Mouse (Mus musculus): ENCODE measurements around the gene Adamtsl5. TPM values are rescaled to one million over a fixed set of nuclear protein-coding genes. Genes with fewer than 3 reads are reported as not detected.
A peak's percentile ranks its signal among the peaks of the same experiment; 100 is the strongest.

Adamtsl5 gene
- polyA plus RNA-seq (2012; ENCODE audit: insufficient read depth, insufficient read length, missing spikeins), result 7.6 and 8.8 TPM in 2 replicates

DNA sequence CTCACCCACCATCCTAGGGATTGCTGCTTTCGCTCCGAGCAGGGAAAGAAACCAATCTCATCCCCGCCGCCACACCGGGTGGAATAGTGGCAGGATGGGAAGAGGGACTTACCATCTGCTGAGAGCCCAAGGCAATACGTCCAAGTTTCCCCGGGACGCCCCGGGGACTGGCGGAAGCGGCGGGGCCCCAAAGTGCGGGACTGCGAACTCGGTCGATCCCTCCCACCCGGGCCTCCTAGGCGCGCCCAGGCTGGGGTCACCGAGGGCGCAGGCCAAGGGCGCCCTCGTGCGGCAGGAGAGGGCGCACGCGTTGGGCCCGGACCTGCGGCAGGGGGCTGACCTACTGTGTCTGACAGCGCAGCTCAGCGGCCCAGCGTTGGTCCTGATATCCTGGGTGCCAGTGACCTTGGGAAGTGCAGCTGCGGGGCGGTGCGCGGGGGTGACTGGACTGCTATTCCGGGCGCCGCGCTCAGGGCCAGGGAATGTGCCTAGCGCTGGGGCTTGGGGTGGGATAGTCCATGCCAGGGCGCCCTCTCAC, at the start of gene Adamtsl5:
Adamtsl5 (minus strand) TSS at position 169 of the 538 bp plus-strand sequence.
- TF ChIP-seq POLR2A (IDR thresholded peaks at IDR 0.05; ENCODE audit: borderline replicate concordance, low read depth, low read length) (no peak), CTCF (IDR thresholded peaks at IDR 0.05; ENCODE audit: low read depth, low read length) (peak; percentile 63)
- Histone ChIP-seq H3K4me1 (ENCODE audit: control insufficient read depth, insufficient read depth, low read length) (peaks cover 3% of the 10 kb centered on the region; the same call in 1 of the 2 replicates), H3K4me3 (ENCODE audit: insufficient read depth, low read length) (peak within 1 kb of the TSS; percentile 63), H3K27ac (ENCODE audit: insufficient read depth, low read depth, low read length) (no peak within 1 kb of the TSS)

DNA sequence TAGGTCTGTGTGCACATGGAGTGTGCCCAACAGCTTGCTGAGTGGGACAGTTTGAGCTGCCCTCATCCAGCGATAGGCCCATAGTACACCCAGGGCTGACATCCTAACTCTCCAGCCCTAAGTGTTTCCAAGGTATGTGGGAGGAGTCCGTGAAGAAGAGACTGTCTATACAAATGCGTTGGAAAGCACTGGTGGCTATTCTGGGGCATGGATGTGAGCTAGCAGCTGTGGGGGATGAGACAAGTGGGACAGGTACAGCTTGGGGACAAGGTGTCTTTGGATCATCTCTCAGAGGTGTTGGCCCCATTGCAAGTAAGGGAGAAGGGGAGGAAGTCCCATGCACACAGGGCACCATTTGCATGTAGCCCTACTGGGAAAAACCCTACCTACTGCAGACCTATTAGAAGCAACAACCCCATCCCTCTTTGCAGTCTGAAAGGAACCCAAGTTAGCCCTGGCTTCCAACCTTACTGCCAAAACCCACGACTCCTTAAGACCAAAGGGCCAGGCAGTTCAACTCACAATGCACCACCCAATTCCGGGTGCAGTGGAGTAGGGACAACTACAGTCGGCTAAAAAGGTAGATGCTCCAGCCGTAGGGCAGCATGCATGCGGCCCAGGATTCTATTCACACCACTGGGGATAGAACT, 49.4 kb upstream of the Adamtsl5 start:
- Histone ChIP-seq H3K4me3 (ENCODE audit: insufficient read depth, low read length) (peak overlapping the region; percentile 84), H3K4me1 (ENCODE audit: control insufficient read depth, insufficient read depth, low read length) (peaks cover 30% of the 10 kb centered on the region), H3K27ac (ENCODE audit: insufficient read depth, low read depth, low read length) (peak overlapping the region; percentile 91)
- TF ChIP-seq CTCF (IDR thresholded peaks at IDR 0.05; ENCODE audit: low read depth, low read length) (no peak), POLR2A (IDR thresholded peaks at IDR 0.05; ENCODE audit: borderline replicate concordance, low read depth, low read length) (no peak)

GRCm38 (mm10) chr10:80396822-80397523, 48.8 kb upstream of the Adamtsl5 start:
- TF ChIP-seq POLR2A (IDR thresholded peaks at IDR 0.05; ENCODE audit: borderline replicate concordance, low read depth, low read length) (no peak), CTCF (IDR thresholded peaks at IDR 0.05; ENCODE audit: low read depth, low read length) (no peak)
- peaks cover 30% of the 10 kb centered on the region for H3K4me1 ChIP-seq (ENCODE audit: control insufficient read depth, insufficient read depth, low read length)
- H3K27ac ChIP-seq (ENCODE audit: insufficient read depth, low read depth, low read length), result peak overlapping the region; percentile 91; the same call in 1 of the 2 replicates
- H3K4me3 ChIP-seq (ENCODE audit: insufficient read depth, low read length), result peak overlapping the region; percentile 84

DNA sequence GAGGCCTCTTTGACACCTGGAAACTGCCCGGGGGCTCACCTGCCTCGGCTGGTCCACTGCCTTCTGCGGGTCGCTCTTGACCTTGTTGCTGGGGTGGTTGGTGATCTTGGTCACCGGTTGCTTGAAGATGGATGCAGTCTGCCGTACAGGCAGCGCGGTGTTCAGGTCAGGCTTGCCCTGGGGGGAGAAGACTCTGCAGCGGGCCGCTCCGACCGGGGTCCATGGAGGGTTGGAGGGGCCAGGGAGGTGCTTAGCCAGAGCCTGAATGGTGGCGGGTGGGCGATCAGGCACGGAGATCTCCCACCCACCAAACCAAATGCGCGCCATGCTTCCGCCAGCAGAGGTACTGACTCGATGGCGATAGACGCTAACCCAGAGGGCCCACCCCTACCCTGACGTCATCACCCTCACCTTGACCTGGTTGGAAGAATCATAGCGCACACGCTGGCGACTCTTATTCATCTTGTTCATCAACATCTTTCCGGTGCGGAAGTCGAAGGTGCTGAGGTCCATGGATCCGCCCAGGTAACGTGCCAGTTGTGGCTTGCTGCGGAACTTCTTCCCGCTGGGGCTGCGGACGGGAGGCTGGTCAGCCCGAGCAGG, 46.9 kb upstream of the Adamtsl5 start:
- H3K4me1 ChIP-seq (ENCODE audit: control insufficient read depth, insufficient read depth, low read length), result peaks cover 13% of the 10 kb centered on the region

DNA sequence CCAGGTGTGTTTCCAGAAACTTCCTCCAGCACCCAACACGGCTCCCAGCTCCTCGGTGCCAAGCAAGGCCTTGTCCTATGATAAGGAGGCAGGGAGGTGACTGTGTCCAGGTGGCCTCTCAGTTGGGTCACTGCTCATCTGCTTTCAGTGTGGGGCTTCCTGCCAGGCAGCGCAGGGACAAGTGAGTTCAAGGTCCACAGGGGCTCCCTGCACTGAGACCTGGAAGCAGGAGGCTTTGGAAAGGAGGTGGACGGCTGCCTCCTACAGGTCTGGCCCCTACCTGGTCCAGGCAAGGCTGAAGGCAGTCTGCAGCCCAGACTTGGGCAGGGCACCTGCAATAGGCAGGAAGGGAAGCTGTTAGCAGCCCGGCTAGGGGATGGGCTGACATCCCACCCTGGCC, 44.5 kb upstream of the Adamtsl5 start:
- TF ChIP-seq POLR2A (IDR thresholded peaks at IDR 0.05; ENCODE audit: borderline replicate concordance, low read depth, low read length), result no peak
- TF ChIP-seq CTCF (IDR thresholded peaks at IDR 0.05; ENCODE audit: low read depth, low read length), result no peak
- no peak overlapping the region for H3K27ac ChIP-seq (ENCODE audit: insufficient read depth, low read depth, low read length)
- no peak overlapping the region for H3K4me3 ChIP-seq (ENCODE audit: insufficient read depth, low read length)
- H3K4me1 ChIP-seq (ENCODE audit: control insufficient read depth, insufficient read depth, low read length), result peaks cover 26% of the 10 kb centered on the region

More for the DNA sequence above, 46.9 kb upstream of the Adamtsl5 start:
- TF ChIP-seq CTCF (IDR thresholded peaks at IDR 0.05; ENCODE audit: low read depth, low read length) (no peak), POLR2A (IDR thresholded peaks at IDR 0.05; ENCODE audit: borderline replicate concordance, low read depth, low read length) (no peak)
- no peak overlapping the region for H3K4me3 ChIP-seq (ENCODE audit: insufficient read depth, low read length)
- H3K27ac ChIP-seq (ENCODE audit: insufficient read depth, low read depth, low read length), result no peak overlapping the region

DNA sequence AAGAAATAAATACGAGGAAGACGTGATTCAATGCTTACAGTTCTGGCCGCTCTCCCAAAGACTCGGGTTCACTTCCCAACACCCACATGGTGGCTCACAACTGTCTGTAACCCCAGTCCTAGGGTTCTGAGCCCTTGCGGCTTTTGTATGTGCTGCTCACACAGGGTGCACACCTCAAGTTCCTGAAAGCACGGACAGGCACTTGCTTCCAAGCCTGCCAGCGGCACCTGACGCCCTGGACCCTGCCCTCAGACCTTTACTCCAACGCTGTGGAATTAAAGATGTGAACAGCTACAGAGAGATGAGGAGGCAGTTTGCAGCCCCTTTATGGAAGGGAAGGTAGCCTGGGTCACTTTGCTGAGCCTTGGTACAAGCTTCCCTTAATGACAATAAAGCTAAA, 42.5 kb upstream of the Adamtsl5 start:
- H3K27ac ChIP-seq (ENCODE audit: insufficient read depth, low read depth, low read length), result no peak overlapping the region
- H3K4me3 ChIP-seq (ENCODE audit: insufficient read depth, low read length), result no peak overlapping the region
- peaks cover 22% of the 10 kb centered on the region for H3K4me1 ChIP-seq (ENCODE audit: control insufficient read depth, insufficient read depth, low read length)
- TF ChIP-seq CTCF (IDR thresholded peaks at IDR 0.05; ENCODE audit: low read depth, low read length) (no peak), POLR2A (IDR thresholded peaks at IDR 0.05; ENCODE audit: borderline replicate concordance, low read depth, low read length) (no peak)

GRCm38 (mm10) chr10:80389185-80389708, 41.0 kb upstream of the Adamtsl5 start:
- H3K4me3 ChIP-seq (ENCODE audit: insufficient read depth, low read length), result no peak overlapping the region
- TF ChIP-seq POLR2A (IDR thresholded peaks at IDR 0.05; ENCODE audit: borderline replicate concordance, low read depth, low read length), result no peak
- TF ChIP-seq CTCF (IDR thresholded peaks at IDR 0.05; ENCODE audit: low read depth, low read length), result no peak
- peaks cover 25% of the 10 kb centered on the region for H3K4me1 ChIP-seq (ENCODE audit: control insufficient read depth, insufficient read depth, low read length)
- H3K27ac ChIP-seq (ENCODE audit: insufficient read depth, low read depth, low read length), result no peak overlapping the region; the same call in 1 of the 2 replicates

GRCm38 (mm10) chr10:80388731-80389130, 40.5 kb upstream of the Adamtsl5 start:
- Histone ChIP-seq H3K27ac (ENCODE audit: insufficient read depth, low read depth, low read length) (no peak overlapping the region), H3K4me3 (ENCODE audit: insufficient read depth, low read length) (no peak overlapping the region), H3K4me1 (ENCODE audit: control insufficient read depth, insufficient read depth, low read length) (peaks cover 25% of the 10 kb centered on the region)
- no peak for TF ChIP-seq CTCF (IDR thresholded peaks at IDR 0.05; ENCODE audit: low read depth, low read length)
- no peak for TF ChIP-seq POLR2A (IDR thresholded peaks at IDR 0.05; ENCODE audit: borderline replicate concordance, low read depth, low read length)

DNA sequence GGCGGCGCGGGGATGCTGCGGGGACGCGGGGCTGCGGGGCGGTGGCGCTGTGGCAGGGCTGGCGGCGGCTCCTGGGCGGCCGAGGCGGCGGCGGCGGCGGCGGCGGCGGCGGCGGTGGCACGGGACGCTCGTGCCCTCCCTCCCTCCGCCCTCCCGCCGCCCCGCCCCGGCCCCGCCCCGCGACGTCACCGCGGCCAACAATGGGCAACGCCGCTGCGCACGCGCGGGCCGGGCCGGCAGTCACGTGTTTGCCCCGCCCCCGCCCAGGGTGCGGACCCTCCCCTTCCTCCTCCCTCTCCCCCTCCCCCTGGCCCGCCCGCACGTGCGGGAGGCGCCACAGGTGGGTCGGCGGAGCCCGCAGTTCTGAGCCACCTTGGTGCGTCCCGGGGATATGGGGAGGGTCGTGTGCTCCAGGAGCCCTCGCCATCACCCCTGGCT, 39.3 kb upstream of the Adamtsl5 start, which contains the start of gene Mex3d:
Mex3d (minus strand) TSS at position 138 of the 438 bp plus-strand sequence.
- Histone ChIP-seq H3K27ac (ENCODE audit: insufficient read depth, low read depth, low read length) (peak within 1 kb of the TSS; percentile 29), H3K4me3 (ENCODE audit: insufficient read depth, low read length) (peak within 1 kb of the TSS; percentile 80), H3K4me1 (ENCODE audit: control insufficient read depth, insufficient read depth, low read length) (peaks cover 25% of the 10 kb centered on the region)
- no peak for TF ChIP-seq CTCF (IDR thresholded peaks at IDR 0.05; ENCODE audit: low read depth, low read length)
- no peak for TF ChIP-seq POLR2A (IDR thresholded peaks at IDR 0.05; ENCODE audit: borderline replicate concordance, low read depth, low read length)
